Mouse (Mus musculus) spleen, adult 2 months (tissue): ENCODE measurements around the gene Gm6890. TPM values are rescaled to one million over a fixed set of nuclear protein-coding genes. Genes with fewer than 3 reads are reported as not detected.
"Not testable (repeated sequence)": the region's sequence is repeated elsewhere in the genome, so short reads cannot be mapped to it uniquely, and the experiment has no call there.

Experiments
- DNase-seq, 2 experiments: peaks; one replicate each; pipeline versions ENCODE4 v3.0.0 to v3.0.0-alpha.2; 2012 to 2021; ENCODE audit warnings: low spot score in 2 of 2, low read depth in 1 of 2
- H3K27ac ChIP-seq: fragments of 200-500 bp; 2 replicates; pipeline ENCODE4 v1.5.1; 2012; ENCODE audit warnings: low read length, inconsistent platforms; ENCODE audit not compliant: insufficient read depth
- H3K27me3 ChIP-seq: fragments of 200-500 bp; 2 replicates; pipeline ENCODE4 v1.6.1; 2012; ENCODE audit warnings: mild to moderate bottlenecking, moderate library complexity, low read length, inconsistent platforms; ENCODE audit not compliant: control insufficient read depth, insufficient read depth
- H3K36me3 ChIP-seq: fragments of 200-500 bp; 2 replicates; pipeline ENCODE4 v1.6.1; 2012; ENCODE audit warnings: mild to moderate bottlenecking, low read length, inconsistent platforms; ENCODE audit not compliant: control insufficient read depth, insufficient read depth
- H3K4me1 ChIP-seq: fragments of 200-500 bp; 2 replicates; pipeline ENCODE4 v1.6.1; 2011; ENCODE audit warnings: inconsistent platforms; ENCODE audit not compliant: control insufficient read depth, insufficient read depth, insufficient read length
- H3K4me3 ChIP-seq: fragments of 200-500 bp; 2 replicates; pipeline ENCODE4 v1.5.1; 2011; ENCODE audit warnings: mild to moderate bottlenecking, inconsistent platforms; ENCODE audit not compliant: insufficient read depth, insufficient read length; ENCODE audit errors: extremely low read depth
- WGBS: fragments of 180-500 bp; shearing (Covaris S2); methylation state at CpG from one replicate; pipeline ENCODE4 v1.1.7; 2018; 5-methylcytosine and 5-hydroxymethylcytosine counted together
- polyA plus RNA-seq: library from polyadenylated mRNA; depleted of rRNA; stranded (reverse); fragments of >200 nt; gene quantifications from 2 replicates; pipeline ENCODE4 v1.2.3, GENCODE M21; 2012; rRNA removed

Gene Gm6890
- not detected in 2 replicates for polyA plus RNA-seq

GRCm38 (mm10) chrX:74740627-74741026, at the start of gene Gm6890:
Gm6890 (plus strand) TSS chrX:74740927.
- not testable (repeated sequence) for H3K4me3 ChIP-seq, H3K27ac ChIP-seq, H3K36me3 ChIP-seq, DNase-seq, H3K27me3 ChIP-seq, H3K4me1 ChIP-seq
- WGBS: 80% methylated on average over 9 of the region's 9 CpGs

DNA sequence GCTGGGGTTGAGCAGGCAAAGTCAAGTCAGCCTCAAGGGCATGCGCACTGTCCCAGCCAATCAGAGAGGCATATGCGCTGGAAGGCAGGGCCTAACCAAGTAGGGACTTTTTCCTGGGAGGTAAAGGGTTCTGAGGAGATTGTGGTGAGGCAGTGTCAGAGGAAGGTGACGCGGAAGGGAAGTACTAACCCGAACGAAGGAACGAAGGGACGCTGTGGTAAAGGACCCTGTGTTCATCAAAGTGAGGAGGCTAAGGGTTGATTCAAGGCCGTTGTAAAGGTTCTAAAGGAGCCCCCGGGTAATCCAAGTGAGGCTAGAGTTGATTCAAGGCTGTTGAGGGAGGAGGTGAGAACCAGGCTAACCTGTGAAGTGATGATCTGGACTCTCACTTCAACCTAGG, 14.5 kb upstream of the Gm6890 start:
- not testable (repeated sequence) for H3K36me3 ChIP-seq, H3K4me3 ChIP-seq, H3K27ac ChIP-seq, H3K4me1 ChIP-seq, DNase-seq, H3K27me3 ChIP-seq
- 89% methylated on average over 10 of the region's 10 CpGs for WGBS

DNA sequence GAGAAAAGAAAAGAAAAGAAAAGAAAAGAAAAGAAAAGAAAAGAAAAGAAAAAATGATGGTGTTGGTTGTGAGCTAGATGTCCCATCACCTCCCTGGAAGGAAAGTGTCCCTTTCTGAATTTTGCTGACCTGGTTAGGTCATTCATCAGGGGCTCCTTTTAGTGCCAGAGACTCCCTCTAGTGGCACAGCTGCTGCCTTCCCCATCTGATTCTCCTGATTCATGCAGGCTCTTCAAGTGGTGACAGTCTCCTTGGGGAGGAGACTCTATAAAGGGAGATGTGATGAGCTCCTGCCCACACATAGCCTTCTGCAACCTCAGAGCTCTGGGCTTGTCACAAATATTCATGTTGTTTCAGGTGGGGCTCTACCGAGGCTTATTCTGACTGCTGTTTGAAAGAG, 30.0 kb downstream of the Gm6890 start:
- no CpG with 5 or more reads among the region's 1 CpGs for WGBS
- not testable (repeated sequence) for H3K36me3 ChIP-seq, DNase-seq, H3K27me3 ChIP-seq, H3K27ac ChIP-seq, H3K4me1 ChIP-seq, H3K4me3 ChIP-seq

Other genes starting within 250 kb of the Gm6890 start
- not detected in 2 replicates for gene Olfr1326-ps1, start 166.0 kb upstream of the Gm6890 start, polyA plus RNA-seq
- not detected in 2 replicates for gene Olfr1325, start 148.2 kb upstream of the Gm6890 start, polyA plus RNA-seq
- not detected in 2 replicates for gene Gm5640, start 95.3 kb upstream of the Gm6890 start, polyA plus RNA-seq
- gene Gm5936, start 96.3 kb downstream of the Gm6890 start, polyA plus RNA-seq: not detected in 2 replicates